Mouse (Mus musculus) brain, embryonic 14.5 days (tissue): ENCODE measurements around the gene Tsfm. TPM values are rescaled to one million over a fixed set of nuclear protein-coding genes. Genes with fewer than 3 reads are reported as not detected.

Experiments
- DNase-seq: peaks from one replicate; pipeline ENCODE4 v3.0.0-alpha.2; 2011; ENCODE audit warnings: low read depth
- CTCF ChIP-seq: fragments of 200-500 bp; IDR thresholded peaks from 2 replicates; pipeline ENCODE4 v1.5.1; 2012; ENCODE audit warnings: inconsistent platforms, mild to moderate bottlenecking, moderate library complexity, borderline replicate concordance; ENCODE audit not compliant: insufficient read depth, insufficient read length; ENCODE audit errors: extremely low read depth
- POLR2A ChIP-seq: fragments of 200-500 bp; IDR thresholded peaks from 2 replicates; pipeline ENCODE4 v1.6.1; 2012; ENCODE audit warnings: mild to moderate bottlenecking, inconsistent platforms, borderline replicate concordance; ENCODE audit not compliant: poor library complexity, insufficient read depth, insufficient read length, severe bottlenecking; ENCODE audit errors: extremely low read depth
- polyA plus RNA-seq: library from polyadenylated mRNA; depleted of rRNA; stranded (reverse); fragments of >200 nt; gene quantifications from 2 replicates; pipeline ENCODE4 v1.2.3, GENCODE M21; 2012

The Tsfm gene
- polyA plus RNA-seq, 1 experiment: 41.2 TPM

GRCm38 (mm10) chr10:127003334-127003733, 27.3 kb downstream of the Tsfm start:
- TF ChIP-seq CTCF: no peak

GRCm38 (mm10) chr10:127002765-127003164, 27.9 kb downstream of the Tsfm start:
- DNase-seq: no peak
- TF ChIP-seq POLR2A: no peak
- TF ChIP-seq CTCF: no peak

More at GRCm38 (mm10) chr10:127003334-127003733, 27.3 kb downstream of the Tsfm start:
- no peak for DNase-seq

GRCm38 (mm10) chr10:127002056-127002455, 28.6 kb downstream of the Tsfm start:
- TF ChIP-seq POLR2A: no peak
- TF ChIP-seq CTCF: no peak
- no peak for DNase-seq

GRCm38 (mm10) chr10:127001297-127001696, 29.3 kb downstream of the Tsfm start:
- TF ChIP-seq POLR2A (no peak), CTCF (no peak)
- DNase-seq: no peak

- DNase-seq: no peak
- TF ChIP-seq CTCF (no peak), POLR2A (no peak)
These were observed 30.1 kb downstream of the Tsfm start, which contains the start of gene Avil for GRCm38 (mm10) chr10:127000529-127000928. Gene Avil (plus strand): TSS chr10:127000709.

- no peak for DNase-seq
- TF ChIP-seq POLR2A (no peak), CTCF (no peak)
These were observed 33.1 kb downstream of the Tsfm start for GRCm38 (mm10) chr10:126997340-126998113.

GRCm38 (mm10) chr10:126993621-126994020, 37.0 kb downstream of the Tsfm start:
- TF ChIP-seq POLR2A (no peak), CTCF (no peak)
- DNase-seq: no peak

GRCm38 (mm10) chr10:126991676-126992075, 39.0 kb downstream of the Tsfm start:
- no peak for DNase-seq

GRCm38 (mm10) chr10:126990313-126991056, 40.2 kb downstream of the Tsfm start:
- DNase-seq: peak; percentile 92
- TF ChIP-seq POLR2A (no peak), CTCF (peak; percentile 92)

More at GRCm38 (mm10) chr10:126991676-126992075, 39.0 kb downstream of the Tsfm start:
- TF ChIP-seq CTCF: no peak
- TF ChIP-seq POLR2A: no peak

- DNase-seq: no peak
- TF ChIP-seq POLR2A: no peak
- no peak for TF ChIP-seq CTCF
These were observed 42.0 kb downstream of the Tsfm start for GRCm38 (mm10) chr10:126988513-126989165.

GRCm38 (mm10) chr10:126987183-126988118, 43.2 kb downstream of the Tsfm start:
- TF ChIP-seq CTCF (no peak), POLR2A (no peak)
- no peak for DNase-seq

GRCm38 (mm10) chr10:126986541-126986961, 44.1 kb downstream of the Tsfm start:
- DNase-seq: peak; percentile 87
- TF ChIP-seq CTCF: no peak
- no peak for TF ChIP-seq POLR2A
